Mouse (Mus musculus): Measurements from ENCODE around the gene Slc5a5.
"Not testable (repeated sequence)": the region's sequence is repeated elsewhere in the genome, so short reads cannot be mapped to it uniquely, and the experiment has no call there.

GRCm38 (mm10) chr8:70895571-70896259 lies 3.2 kb upstream of the Slc5a5 start:
- TF ChIP-seq CTCF (conservative IDR thresholded peaks at IDR 0.05; ENCODE audit: insufficient read depth, insufficient read length, low read depth, low read length); POLR2A (IDR thresholded peaks at IDR 0.05; ENCODE audit: low read depth, low read length): not testable (repeated sequence)

All from kidney, adult 2 months (tissue).